Mouse (Mus musculus): ENCODE data around the gene Tlr7. TPM values are rescaled to one million over a fixed set of nuclear protein-coding genes. Genes with fewer than 3 reads are reported as not detected.
"Not testable (repeated sequence)": the region's sequence is repeated elsewhere in the genome, so short reads cannot be mapped to it uniquely, and the experiment has no call there.

Tlr7 gene
- polyA plus RNA-seq, 2 experiments: 0.85 to 0.94 TPM

GRCm38 (mm10) chrX:167323742-167324141 lies 6.6 kb downstream of the Tlr7 start:
- no peak overlapping the region for H3K4me3 ChIP-seq (replicated peaks; ENCODE audit: low read length)
- WGBS: 57% methylated on average over 1 of the region's 1 CpGs
- no peaks in the 10 kb centered on the region for H3K36me3 ChIP-seq (ENCODE audit: control insufficient read depth, insufficient read depth, low read length)
- no peaks in the 10 kb centered on the region for H3K4me1 ChIP-seq (ENCODE audit: control insufficient read depth, insufficient read depth, low read length)
- no peak overlapping the region for H3K4me2 ChIP-seq (replicated peaks; ENCODE audit: low read depth, low read length, severe bottlenecking)
- H3K9ac ChIP-seq (ENCODE audit: low read depth, low read length, severe bottlenecking): no peak overlapping the region
- H3K27ac ChIP-seq (replicated peaks; ENCODE audit: low read depth, low read length): no peak overlapping the region
- ATAC-seq (ENCODE audit: low FRiP score, low read depth) (no peak), DNase-seq (ENCODE audit: low spot score) (no peak)
- no peak for TF ChIP-seq POLR2A (IDR thresholded peaks at IDR 0.05; ENCODE audit: borderline replicate concordance, extremely low read depth, insufficient read depth, insufficient read length)
- no peaks in the 10 kb centered on the region for H3K27me3 ChIP-seq (ENCODE audit: control insufficient read depth, insufficient read depth, low read length)
- no peaks in the 10 kb centered on the region for H3K9me3 ChIP-seq (ENCODE audit: control insufficient read depth, low read length)

GRCm38 (mm10) chrX:167321233-167321806 lies 9.0 kb downstream of the Tlr7 start:
- H3K9ac ChIP-seq (ENCODE audit: low read depth, low read length, severe bottlenecking): no peak overlapping the region
- no peak for ATAC-seq (ENCODE audit: low FRiP score, low read depth)
- WGBS: 69% methylated on average over 4 of the region's 4 CpGs
- H3K27ac ChIP-seq (replicated peaks; ENCODE audit: low read depth, low read length): no peak overlapping the region
- no peaks in the 10 kb centered on the region for H3K27me3 ChIP-seq (ENCODE audit: control insufficient read depth, insufficient read depth, low read length)
- DNase-seq (ENCODE audit: low spot score): no peak
- H3K4me1 ChIP-seq (ENCODE audit: control insufficient read depth, insufficient read depth, low read length): no peaks in the 10 kb centered on the region
- H3K4me2 ChIP-seq (replicated peaks; ENCODE audit: low read depth, low read length, severe bottlenecking): no peak overlapping the region
- TF ChIP-seq POLR2A (IDR thresholded peaks at IDR 0.05; ENCODE audit: borderline replicate concordance, extremely low read depth, insufficient read depth, insufficient read length): no peak
- H3K4me3 ChIP-seq (replicated peaks; ENCODE audit: low read length): no peak overlapping the region
- no peaks in the 10 kb centered on the region for H3K9me3 ChIP-seq (ENCODE audit: control insufficient read depth, low read length)
- no peaks in the 10 kb centered on the region for H3K36me3 ChIP-seq (ENCODE audit: control insufficient read depth, insufficient read depth, low read length)

- Histone ChIP-seq H3K4me3 (replicated peaks; ENCODE audit: low read length) (no peak overlapping the region), H3K27ac (replicated peaks; ENCODE audit: low read depth, low read length) (no peak overlapping the region), H3K4me1 (ENCODE audit: control insufficient read depth, insufficient read depth, low read length) (no peaks in the 10 kb centered on the region), H3K9ac (ENCODE audit: low read depth, low read length, severe bottlenecking) (no peak overlapping the region), H3K9me3 (ENCODE audit: control insufficient read depth, low read length) (no peaks in the 10 kb centered on the region), H3K27me3 (ENCODE audit: control insufficient read depth, insufficient read depth, low read length) (0 out of 2 replicates have a peak, but pooled peaks cover 3% of the 10 kb centered on the region), H3K36me3 (ENCODE audit: control insufficient read depth, insufficient read depth, low read length) (no peaks in the 10 kb centered on the region), H3K4me2 (replicated peaks; ENCODE audit: low read depth, low read length, severe bottlenecking) (no peak overlapping the region)
- DNase-seq (ENCODE audit: low spot score): no peak
- 70% methylated on average over 4 of the region's 4 CpGs for WGBS
- ATAC-seq (ENCODE audit: low FRiP score, low read depth): no peak
- TF ChIP-seq POLR2A (IDR thresholded peaks at IDR 0.05; ENCODE audit: borderline replicate concordance, extremely low read depth, insufficient read depth, insufficient read length): no peak
These were observed 11.4 kb downstream of the Tlr7 start for GRCm38 (mm10) chrX:167318819-167319396.

GRCm38 (mm10) chrX:167315766-167316165 lies 14.6 kb downstream of the Tlr7 start:
- TF ChIP-seq POLR2A (IDR thresholded peaks at IDR 0.05; ENCODE audit: borderline replicate concordance, extremely low read depth, insufficient read depth, insufficient read length): no peak
- WGBS: 70% methylated on average over 5 of the region's 5 CpGs
- no peak overlapping the region for H3K4me3 ChIP-seq (replicated peaks; ENCODE audit: low read length)
- no peaks in the 10 kb centered on the region for H3K36me3 ChIP-seq (ENCODE audit: control insufficient read depth, insufficient read depth, low read length)
- H3K27me3 ChIP-seq (ENCODE audit: control insufficient read depth, insufficient read depth, low read length): 0 out of 2 replicates have a peak, but pooled peaks cover 3% of the 10 kb centered on the region
- H3K4me1 ChIP-seq (ENCODE audit: control insufficient read depth, insufficient read depth, low read length): no peaks in the 10 kb centered on the region
- no peak overlapping the region for H3K9ac ChIP-seq (ENCODE audit: low read depth, low read length, severe bottlenecking)
- DNase-seq (ENCODE audit: low spot score): no peak
- no peak overlapping the region for H3K4me2 ChIP-seq (replicated peaks; ENCODE audit: low read depth, low read length, severe bottlenecking)
- no peak overlapping the region for H3K27ac ChIP-seq (replicated peaks; ENCODE audit: low read depth, low read length)
- ATAC-seq (ENCODE audit: low FRiP score, low read depth): no peak
- H3K9me3 ChIP-seq (ENCODE audit: control insufficient read depth, low read length): no peaks in the 10 kb centered on the region

- H3K27ac ChIP-seq (replicated peaks; ENCODE audit: low read depth, low read length): no peak overlapping the region
These were observed 15.1 kb downstream of the Tlr7 start for GRCm38 (mm10) chrX:167315093-167315726.

GRCm38 (mm10) chrX:167302061-167302460 lies 28.3 kb downstream of the Tlr7 start:
- H3K4me1 ChIP-seq (ENCODE audit: control insufficient read depth, insufficient read depth, low read length); H3K4me3 ChIP-seq (replicated peaks; ENCODE audit: low read length); H3K36me3 ChIP-seq (ENCODE audit: control insufficient read depth, insufficient read depth, low read length); H3K4me2 ChIP-seq (replicated peaks; ENCODE audit: low read depth, low read length, severe bottlenecking); H3K27ac ChIP-seq (replicated peaks; ENCODE audit: low read depth, low read length); ATAC-seq (ENCODE audit: low FRiP score, low read depth); H3K9me3 ChIP-seq (ENCODE audit: control insufficient read depth, low read length); H3K27me3 ChIP-seq (ENCODE audit: control insufficient read depth, insufficient read depth, low read length); H3K9ac ChIP-seq (ENCODE audit: low read depth, low read length, severe bottlenecking); DNase-seq (ENCODE audit: low spot score): not testable (repeated sequence)
- no CpG with 5 or more reads among the region's 1 CpGs for WGBS

More at GRCm38 (mm10) chrX:167315093-167315726, 15.1 kb downstream of the Tlr7 start:
- H3K4me1 ChIP-seq (ENCODE audit: control insufficient read depth, insufficient read depth, low read length): no peaks in the 10 kb centered on the region
- TF ChIP-seq POLR2A (IDR thresholded peaks at IDR 0.05; ENCODE audit: borderline replicate concordance, extremely low read depth, insufficient read depth, insufficient read length): no peak
- DNase-seq (ENCODE audit: low spot score): no peak
- ATAC-seq (ENCODE audit: low FRiP score, low read depth): no peak
- H3K36me3 ChIP-seq (ENCODE audit: control insufficient read depth, insufficient read depth, low read length): no peaks in the 10 kb centered on the region
- no peaks in the 10 kb centered on the region for H3K9me3 ChIP-seq (ENCODE audit: control insufficient read depth, low read length)
- no peak overlapping the region for H3K4me2 ChIP-seq (replicated peaks; ENCODE audit: low read depth, low read length, severe bottlenecking)
- WGBS: 79% methylated on average over 4 of the region's 4 CpGs
- H3K4me3 ChIP-seq (replicated peaks; ENCODE audit: low read length): no peak overlapping the region
- 0 out of 2 replicates have a peak, but pooled peaks cover 3% of the 10 kb centered on the region for H3K27me3 ChIP-seq (ENCODE audit: control insufficient read depth, insufficient read depth, low read length)
- H3K9ac ChIP-seq (ENCODE audit: low read depth, low read length, severe bottlenecking): no peak overlapping the region
